Mouse (Mus musculus): ENCODE measurements at regions not wholly inside any gene's neighbourhood (a gene's known extent, or its start where the extent isn't known, plus 50 kb on each side); places are given as distances from the start of the nearest gene placed in this dataset.

GRCm38 (mm10) chr13:52702201-52702611 is 119.2 kb downstream of the Syk start:
- peak; percentile 42 to 45; a peak in 2 of 4 replicates for ATAC-seq (replicated peaks in 1 of 2; ENCODE audit: insufficient read depth in 1 of 2, low FRiP score in 2 of 2, low TSS enrichment in 1 of 2, low read depth in 1 of 2, poor library complexity in 2 of 2, severe bottlenecking in 2 of 2)

GRCm38 (mm10) chr13:52703401-52704164 is 120.6 kb downstream of the Syk start:
- 0 out of 4 replicates have a peak, but pooled peaks have one; percentile 27 to 29 for ATAC-seq (replicated peaks in 1 of 2; ENCODE audit: insufficient read depth in 1 of 2, low FRiP score in 2 of 2, low TSS enrichment in 1 of 2, low read depth in 1 of 2, poor library complexity in 2 of 2, severe bottlenecking in 2 of 2)

- no peak for ATAC-seq (replicated peaks in 1 of 2; ENCODE audit: insufficient read depth in 1 of 2, low FRiP score in 2 of 2, low TSS enrichment in 1 of 2, low read depth in 1 of 2, poor library complexity in 2 of 2, severe bottlenecking in 2 of 2)
Observed at GRCm38 (mm10) chr13:52704673-52705072, 121.7 kb downstream of the Syk start.

GRCm38 (mm10) chr13:52709580-52709979 is 126.6 kb downstream of the Syk start:
- no peak for ATAC-seq (replicated peaks in 1 of 2; ENCODE audit: insufficient read depth in 1 of 2, low FRiP score in 2 of 2, low TSS enrichment in 1 of 2, low read depth in 1 of 2, poor library complexity in 2 of 2, severe bottlenecking in 2 of 2)

GRCm38 (mm10) chr13:52711713-52712369 is 128.9 kb downstream of the Syk start:
- ATAC-seq (replicated peaks in 1 of 2; ENCODE audit: insufficient read depth in 1 of 2, low FRiP score in 2 of 2, low TSS enrichment in 1 of 2, low read depth in 1 of 2, poor library complexity in 2 of 2, severe bottlenecking in 2 of 2): peak; percentile 73 to 88

GRCm38 (mm10) chr13:52721463-52721862 is 138.5 kb downstream of the Syk start:
- ATAC-seq (replicated peaks in 1 of 2; ENCODE audit: insufficient read depth in 1 of 2, low FRiP score in 2 of 2, low TSS enrichment in 1 of 2, low read depth in 1 of 2, poor library complexity in 2 of 2, severe bottlenecking in 2 of 2): peak; percentile 72 to 76

- ATAC-seq (replicated peaks in 1 of 2; ENCODE audit: insufficient read depth in 1 of 2, low FRiP score in 2 of 2, low TSS enrichment in 1 of 2, low read depth in 1 of 2, poor library complexity in 2 of 2, severe bottlenecking in 2 of 2): peak; percentile 80 to 87
Observed at GRCm38 (mm10) chr13:52722718-52723117, 139.7 kb downstream of the Syk start.

- no peak for ATAC-seq (replicated peaks in 1 of 2; ENCODE audit: insufficient read depth in 1 of 2, low FRiP score in 2 of 2, low TSS enrichment in 1 of 2, low read depth in 1 of 2, poor library complexity in 2 of 2, severe bottlenecking in 2 of 2)
Observed at GRCm38 (mm10) chr13:52726043-52726442, 143.1 kb downstream of the Syk start.

GRCm38 (mm10) chr13:52726525-52726924 is 143.6 kb downstream of the Syk start:
- 0 out of 4 replicates have a peak, but pooled peaks of 1 of the 2 experiments have one; percentile 38 for ATAC-seq (replicated peaks in 1 of 2; ENCODE audit: insufficient read depth in 1 of 2, low FRiP score in 2 of 2, low TSS enrichment in 1 of 2, low read depth in 1 of 2, poor library complexity in 2 of 2, severe bottlenecking in 2 of 2)

- ATAC-seq (replicated peaks in 1 of 2; ENCODE audit: insufficient read depth in 1 of 2, low FRiP score in 2 of 2, low TSS enrichment in 1 of 2, low read depth in 1 of 2, poor library complexity in 2 of 2, severe bottlenecking in 2 of 2): no peak
Observed at GRCm38 (mm10) chr13:52735453-52735933, 152.5 kb downstream of the Syk start.

- ATAC-seq (replicated peaks in 1 of 2; ENCODE audit: insufficient read depth in 1 of 2, low FRiP score in 2 of 2, low TSS enrichment in 1 of 2, low read depth in 1 of 2, poor library complexity in 2 of 2, severe bottlenecking in 2 of 2): peak; percentile 37 to 56; a peak in 2 of 4 replicates
Observed at GRCm38 (mm10) chr13:52735934-52736523, 153.1 kb downstream of the Syk start.

GRCm38 (mm10) chr13:52738095-52738660 is 155.2 kb downstream of the Syk start:
- no peak for ATAC-seq (replicated peaks in 1 of 2; ENCODE audit: insufficient read depth in 1 of 2, low FRiP score in 2 of 2, low TSS enrichment in 1 of 2, low read depth in 1 of 2, poor library complexity in 2 of 2, severe bottlenecking in 2 of 2)

- ATAC-seq (replicated peaks in 1 of 2; ENCODE audit: insufficient read depth in 1 of 2, low FRiP score in 2 of 2, low TSS enrichment in 1 of 2, low read depth in 1 of 2, poor library complexity in 2 of 2, severe bottlenecking in 2 of 2): no peak
Observed at GRCm38 (mm10) chr13:52741371-52741770, 158.4 kb downstream of the Syk start.

GRCm38 (mm10) chr13:52756005-52756404 is 173.0 kb downstream of the Syk start:
- ATAC-seq (replicated peaks in 1 of 2; ENCODE audit: insufficient read depth in 1 of 2, low FRiP score in 2 of 2, low TSS enrichment in 1 of 2, low read depth in 1 of 2, poor library complexity in 2 of 2, severe bottlenecking in 2 of 2): no peak

- ATAC-seq (replicated peaks in 1 of 2; ENCODE audit: insufficient read depth in 1 of 2, low FRiP score in 2 of 2, low TSS enrichment in 1 of 2, low read depth in 1 of 2, poor library complexity in 2 of 2, severe bottlenecking in 2 of 2): no peak
Observed at GRCm38 (mm10) chr13:52765508-52766181, 163.8 kb downstream of the Auh start.

- ATAC-seq (replicated peaks in 1 of 2; ENCODE audit: insufficient read depth in 1 of 2, low FRiP score in 2 of 2, low TSS enrichment in 1 of 2, low read depth in 1 of 2, poor library complexity in 2 of 2, severe bottlenecking in 2 of 2): no peak
Observed at GRCm38 (mm10) chr13:52766236-52766635, 163.2 kb downstream of the Auh start.

- no peak for ATAC-seq (replicated peaks in 1 of 2; ENCODE audit: insufficient read depth in 1 of 2, low FRiP score in 2 of 2, low TSS enrichment in 1 of 2, low read depth in 1 of 2, poor library complexity in 2 of 2, severe bottlenecking in 2 of 2)
Observed at GRCm38 (mm10) chr13:52769956-52770355, 159.5 kb downstream of the Auh start.
